Mouse (Mus musculus) liver, adult 2 months (tissue): ENCODE measurements around the gene Hhex.

ENCODE experiments used
- CTCF ChIP-seq: fragments of 200-500 bp; IDR thresholded peaks from 2 replicates; pipeline ENCODE4 v1.5.1; 2011; ENCODE audit warnings: low read depth, low read length, control low read depth
- POLR2A ChIP-seq: fragments of 200-500 bp; IDR thresholded peaks from 2 replicates; pipeline ENCODE4 v1.6.1; 2011; ENCODE audit warnings: low read length, control low read depth; ENCODE audit not compliant: insufficient read depth; ENCODE audit errors: extremely low read depth

GRCm38 (mm10) chr19:37436514-37437288 lies 2.1 kb downstream of the Hhex start:
- TF ChIP-seq CTCF (no peak), POLR2A (no peak)
